Mouse (Mus musculus) frontal cortex, postnatal 36 days (tissue): ENCODE data around the gene Opa1.

Experiments
- DNase-seq, 2 experiments: peaks; one replicate each; pipeline ENCODE4 v3.0.0; 2022; ENCODE audit warnings: low spot score in 2 of 2

The Opa1 gene

GRCm38 (mm10) chr16:29579167-29579786 lies at the start of gene Opa1:
Gene Opa1, plus strand, starts transcription at chr16:29579334.
- peak; percentile 99 for DNase-seq

- no peak for DNase-seq
Measured at GRCm38 (mm10) chr16:29533641-29534040, 45.5 kb upstream of the Opa1 start.

GRCm38 (mm10) chr16:29535866-29536265 lies 43.3 kb upstream of the Opa1 start:
- no peak for DNase-seq

GRCm38 (mm10) chr16:29536411-29537204 lies 42.5 kb upstream of the Opa1 start:
- DNase-seq, result peak; percentile 30 to 48

GRCm38 (mm10) chr16:29539906-29540305 lies 39.2 kb upstream of the Opa1 start:
- DNase-seq, result no peak

GRCm38 (mm10) chr16:29541261-29541683 lies 37.9 kb upstream of the Opa1 start:
- DNase-seq, result peak; percentile 14 to 18

- DNase-seq, result no peak
Measured at GRCm38 (mm10) chr16:29544829-29545228, 34.3 kb upstream of the Opa1 start, which contains the start of gene Atp13a4. Gene Atp13a4, minus strand, starts transcription at chr16:29544864.

- DNase-seq, result no peak
Measured at GRCm38 (mm10) chr16:29559667-29560066, 19.5 kb upstream of the Opa1 start.

GRCm38 (mm10) chr16:29560454-29560853 lies 18.7 kb upstream of the Opa1 start:
- peak; percentile 13 to 28 for DNase-seq

- peak; percentile 38 to 77 for DNase-seq
Measured at GRCm38 (mm10) chr16:29560869-29561268, 18.3 kb upstream of the Opa1 start.

- DNase-seq, result no peak
Measured at GRCm38 (mm10) chr16:29574013-29574412, 5.1 kb upstream of the Opa1 start.

- DNase-seq, result peak in 1 of 2 experiments; percentile 33
Measured at GRCm38 (mm10) chr16:29575620-29576019, 3.5 kb upstream of the Opa1 start.

- no peak for DNase-seq
Measured at GRCm38 (mm10) chr16:29579787-29580176, 648 bp downstream of the Opa1 start.

GRCm38 (mm10) chr16:29592171-29592570 lies 13.0 kb downstream of the Opa1 start:
- DNase-seq, result no peak

- no peak for DNase-seq
Measured at GRCm38 (mm10) chr16:29597122-29597521, 18.0 kb downstream of the Opa1 start.

GRCm38 (mm10) chr16:29605546-29605945 lies 26.4 kb downstream of the Opa1 start:
- peak; percentile 32 to 58 for DNase-seq

- no peak for DNase-seq
Measured at GRCm38 (mm10) chr16:29607131-29607530, 28.0 kb downstream of the Opa1 start.

- no peak for DNase-seq
Measured at GRCm38 (mm10) chr16:29614762-29615161, 35.6 kb downstream of the Opa1 start.

- no peak for DNase-seq
Measured at GRCm38 (mm10) chr16:29629053-29629452, 49.9 kb downstream of the Opa1 start.

GRCm38 (mm10) chr16:29635780-29636179 lies 56.6 kb downstream of the Opa1 start:
- no peak for DNase-seq

- DNase-seq, result no peak
Measured at GRCm38 (mm10) chr16:29642376-29642775, 63.2 kb downstream of the Opa1 start.

GRCm38 (mm10) chr16:29644871-29645270 lies 65.7 kb downstream of the Opa1 start:
- DNase-seq, result no peak

GRCm38 (mm10) chr16:29646202-29646601 lies 67.1 kb downstream of the Opa1 start:
- no peak for DNase-seq
